Mouse (Mus musculus) C2C12 (cell line): Measurements from ENCODE around the gene Mfsd2b.

Experiments used
- CTCF ChIP-seq: IDR thresholded peaks from one replicate; pipeline ENCODE4 v1.5.1; 2011; ENCODE audit not compliant: control insufficient read depth, insufficient read depth, insufficient read length
- MAX ChIP-seq: IDR thresholded peaks from one replicate; pipeline ENCODE4 v1.6.1; 2011; ENCODE audit warnings: mild to moderate bottlenecking, control low read depth
- USF1 ChIP-seq: IDR thresholded peaks from one replicate; pipeline ENCODE4 v1.6.1; 2011; ENCODE audit warnings: low read depth, mild to moderate bottlenecking, control low read depth, moderate library complexity

DNA sequence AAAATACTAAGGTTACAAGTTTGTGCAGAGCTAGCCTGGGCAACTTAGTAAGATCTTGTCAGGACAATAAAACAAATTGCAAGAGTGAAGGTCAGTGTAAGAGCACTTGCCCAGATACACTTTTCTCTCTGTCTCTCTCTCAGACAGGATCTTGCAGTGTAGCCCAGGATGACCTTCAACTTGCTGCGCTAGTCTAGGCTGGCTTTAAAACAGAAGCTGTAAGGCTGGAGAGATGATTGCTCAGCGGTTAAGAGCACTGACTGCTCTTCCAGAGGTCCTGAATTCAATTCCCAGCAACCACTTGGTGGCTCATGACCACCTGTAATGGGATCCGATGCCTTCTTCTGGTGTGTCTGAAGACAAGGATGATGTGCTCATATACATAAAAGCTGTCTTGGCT, 40.8 kb upstream of the Mfsd2b start:
- TF ChIP-seq MAX: no peak
- no peak for TF ChIP-seq CTCF
- TF ChIP-seq USF1: no peak
